Mouse (Mus musculus) layer of hippocampus, adult 9-10 months (tissue): ENCODE results near the gene Loxl4.
A peak's percentile ranks its signal among the peaks of the same experiment; 100 is the strongest.

ENCODE experiments used
- DNase-seq: peaks from one replicate; pipeline ENCODE4 v3.0.0; 2022; ENCODE audit warnings: low spot score

Gene Loxl4

DNA sequence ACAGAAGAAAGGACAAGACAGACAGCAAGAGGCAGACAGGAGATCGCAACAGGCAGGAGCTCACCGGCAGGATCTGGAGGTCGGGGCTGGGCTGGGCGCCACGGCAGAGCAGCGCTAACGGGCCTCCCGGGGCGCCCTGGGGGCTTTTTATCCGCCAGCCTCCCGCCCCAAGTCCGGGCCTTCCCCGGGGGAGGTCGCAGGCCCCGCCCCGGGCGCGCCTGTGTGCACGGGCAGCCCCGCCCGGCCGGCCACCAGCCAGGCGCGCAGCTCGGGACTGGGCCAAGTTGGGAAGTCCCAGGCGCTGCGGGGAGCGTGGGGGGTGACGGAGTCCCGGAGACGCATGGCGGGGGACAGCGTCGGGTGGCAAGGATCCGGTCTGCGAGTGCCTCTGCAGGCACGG, at the start of gene Loxl4:
TSS of gene Loxl4 (minus strand) at position 160 of the 400 bp plus-strand sequence.
- no peak for DNase-seq

- DNase-seq: no peak
Observed at GRCm38 (mm10) chr19:42661430-42662164, 49.0 kb upstream of the Loxl4 start.

DNA sequence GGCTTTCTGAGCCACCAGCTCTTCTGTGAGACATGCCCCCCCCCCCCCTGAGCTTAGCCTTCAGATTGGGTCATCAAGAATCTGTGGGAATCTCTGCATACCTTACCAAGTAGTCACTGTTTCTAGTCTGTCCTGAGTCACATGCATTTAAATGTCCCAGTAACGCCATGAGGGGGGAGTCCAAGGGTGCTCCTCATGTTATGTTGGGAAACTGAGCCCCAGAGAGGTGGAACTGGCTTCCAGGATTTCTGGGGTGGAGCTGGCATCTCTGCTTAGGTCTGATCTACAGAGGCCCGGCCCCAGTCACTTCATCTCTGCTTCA, 47.6 kb upstream of the Loxl4 start:
- DNase-seq: no peak

DNA sequence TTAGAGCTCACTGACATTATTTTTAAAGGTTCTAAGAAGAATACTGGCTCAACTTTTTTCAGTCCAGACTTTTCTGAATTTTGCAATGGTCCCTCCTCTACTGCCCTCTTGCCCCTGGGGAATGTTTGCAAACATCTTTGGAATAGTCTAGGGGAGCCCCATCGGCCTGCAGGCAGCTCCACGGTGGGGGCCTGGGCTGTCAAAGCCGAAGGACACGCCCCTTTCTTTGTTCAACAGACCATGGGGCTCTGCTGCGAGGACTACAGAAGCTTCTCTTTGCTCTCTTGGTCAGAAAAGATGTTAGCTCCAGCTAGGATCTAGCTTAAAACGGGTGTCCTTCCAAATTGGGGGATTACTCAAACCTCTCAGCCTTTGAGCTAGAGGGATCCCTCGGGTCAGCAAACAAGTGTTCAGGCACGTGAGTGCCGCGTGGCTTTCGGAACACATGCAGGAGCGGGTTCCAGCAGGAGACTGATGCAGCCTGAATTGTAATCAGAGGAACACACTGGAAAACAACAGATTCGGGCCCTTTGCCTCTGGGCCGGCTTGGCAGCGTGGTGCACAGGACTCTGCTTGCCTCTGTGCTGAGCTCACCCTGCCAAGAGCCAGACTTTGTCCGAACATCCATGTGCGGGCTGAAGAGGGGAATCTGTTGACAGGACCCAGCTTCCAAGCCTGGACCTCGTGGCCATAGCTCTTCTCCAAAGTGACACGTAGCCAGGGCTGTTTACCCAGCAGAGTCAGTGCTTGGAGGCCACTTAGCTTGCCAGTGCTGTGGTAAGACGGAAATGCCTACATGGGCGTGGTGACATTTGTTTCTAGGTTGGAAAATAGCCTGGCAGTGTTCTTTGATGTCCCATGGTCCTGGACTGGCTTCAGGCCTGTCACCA, 47.0 kb upstream of the Loxl4 start:
- no peak for DNase-seq

GRCm38 (mm10) chr19:42658435-42659135, 46.0 kb upstream of the Loxl4 start:
- no peak for DNase-seq

- DNase-seq: peak; percentile 44
Observed at GRCm38 (mm10) chr19:42657769-42658168, 45.2 kb upstream of the Loxl4 start.

DNA sequence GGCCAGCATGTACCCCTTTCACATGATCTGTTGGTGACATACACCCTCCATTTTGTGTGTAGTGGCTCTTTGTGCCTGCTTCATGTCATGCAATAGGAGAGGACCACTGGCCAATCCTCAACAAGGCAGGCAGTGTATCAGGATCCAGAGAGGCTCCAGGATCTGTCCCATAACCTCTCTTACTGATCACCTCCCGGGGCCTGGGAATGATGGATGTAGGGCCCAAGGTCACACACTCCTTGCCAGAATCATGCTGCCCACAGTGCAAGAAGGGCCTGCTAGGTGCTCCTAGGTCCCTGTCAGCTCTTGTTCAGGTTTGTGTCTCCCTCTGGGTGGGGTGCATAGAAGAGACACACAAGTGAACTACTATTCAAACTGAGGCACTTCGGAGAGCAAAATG, 44.7 kb upstream of the Loxl4 start:
- DNase-seq: no peak

- DNase-seq: peak; percentile 18
Observed at GRCm38 (mm10) chr19:42655006-42655405, 42.4 kb upstream of the Loxl4 start.

- DNase-seq: no peak
Observed at GRCm38 (mm10) chr19:42653091-42653490, 40.5 kb upstream of the Loxl4 start.

DNA sequence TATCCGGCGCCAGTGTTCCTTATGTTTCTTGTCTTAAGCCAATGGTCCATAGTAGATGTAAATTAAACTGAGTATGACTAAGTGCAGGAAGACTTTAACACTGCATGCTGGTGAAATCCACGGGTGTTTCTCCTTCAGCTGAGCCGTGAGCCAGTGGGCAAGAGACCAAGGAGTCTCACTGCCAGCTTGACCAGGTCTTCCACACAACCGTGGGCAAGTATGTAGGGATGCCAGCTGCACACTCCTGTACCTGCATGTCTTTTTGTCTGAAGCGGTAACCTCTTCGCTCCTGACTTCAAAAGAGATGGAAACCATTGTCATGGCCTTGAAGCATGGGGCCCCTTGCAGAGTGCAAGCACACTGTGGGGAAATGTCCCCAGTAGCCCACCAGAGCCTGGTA, 39.8 kb upstream of the Loxl4 start:
- no peak for DNase-seq

DNA sequence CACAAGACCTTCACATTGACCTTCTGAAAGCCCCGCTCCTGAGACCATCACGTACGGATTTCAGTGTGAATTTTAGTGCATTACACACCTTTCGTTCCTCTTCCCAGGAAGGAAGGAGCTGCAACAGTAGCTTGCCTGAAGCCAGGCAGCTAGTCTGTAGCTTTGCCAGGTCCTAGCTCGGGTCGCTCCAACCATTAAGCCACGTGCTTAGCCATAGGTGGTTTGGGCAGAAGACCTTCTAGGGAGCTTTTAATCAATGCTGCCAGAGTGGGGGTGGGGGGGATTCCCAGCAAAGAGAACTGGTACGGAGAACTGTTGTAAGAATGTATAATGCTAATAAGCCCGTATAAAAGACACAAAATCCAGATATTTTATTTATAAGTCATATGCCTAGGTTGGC, 27.6 kb upstream of the Loxl4 start:
- no peak for DNase-seq

- DNase-seq: no peak
Observed at GRCm38 (mm10) chr19:42639544-42639943, 26.9 kb upstream of the Loxl4 start.

GRCm38 (mm10) chr19:42638604-42639481, 26.2 kb upstream of the Loxl4 start:
- no peak for DNase-seq

- DNase-seq: no peak
Observed at GRCm38 (mm10) chr19:42636631-42637030, 24.0 kb upstream of the Loxl4 start.

DNA sequence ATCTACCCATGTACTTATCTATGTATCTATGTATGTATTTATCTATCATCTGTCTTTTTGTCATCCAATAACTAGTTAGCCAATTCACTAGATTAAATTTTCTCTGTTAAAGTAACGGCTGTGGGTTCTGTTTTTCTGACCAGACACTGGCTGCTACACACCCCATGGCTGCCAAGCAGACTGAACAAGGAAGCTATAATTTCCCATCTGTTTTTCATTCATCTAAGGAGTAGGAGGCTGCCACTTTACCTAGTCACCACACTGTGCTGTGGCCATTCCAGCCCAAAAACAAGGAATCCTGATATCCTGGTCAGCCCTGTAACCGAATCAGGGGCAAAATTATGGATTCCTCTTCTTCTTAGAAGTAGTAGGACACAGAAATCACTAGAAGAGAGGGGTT, 21.0 kb upstream of the Loxl4 start:
- DNase-seq: no peak

GRCm38 (mm10) chr19:42632301-42632700, 19.7 kb upstream of the Loxl4 start:
- DNase-seq: no peak

DNA sequence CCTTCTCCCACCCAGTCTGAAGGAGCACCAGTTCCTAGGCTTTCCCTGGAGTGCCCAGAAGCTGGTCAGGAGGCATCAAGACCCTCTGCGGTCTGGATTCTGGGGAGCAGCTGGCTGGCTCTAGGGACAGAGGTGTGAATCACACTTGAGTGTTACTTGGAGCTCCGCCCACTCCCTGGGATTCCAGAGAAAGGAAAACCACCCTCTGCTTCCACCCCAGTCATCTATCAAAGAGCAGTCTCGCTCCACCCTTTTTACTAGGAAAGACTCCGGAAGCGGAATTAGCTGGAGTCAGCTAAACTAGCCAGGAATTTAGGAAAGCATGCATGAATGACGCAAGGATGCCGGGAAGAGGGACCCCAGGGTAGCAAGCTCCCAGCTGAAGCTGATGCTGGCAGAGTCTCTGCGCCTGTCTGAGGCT, 18.9 kb upstream of the Loxl4 start:
- DNase-seq: no peak

DNA sequence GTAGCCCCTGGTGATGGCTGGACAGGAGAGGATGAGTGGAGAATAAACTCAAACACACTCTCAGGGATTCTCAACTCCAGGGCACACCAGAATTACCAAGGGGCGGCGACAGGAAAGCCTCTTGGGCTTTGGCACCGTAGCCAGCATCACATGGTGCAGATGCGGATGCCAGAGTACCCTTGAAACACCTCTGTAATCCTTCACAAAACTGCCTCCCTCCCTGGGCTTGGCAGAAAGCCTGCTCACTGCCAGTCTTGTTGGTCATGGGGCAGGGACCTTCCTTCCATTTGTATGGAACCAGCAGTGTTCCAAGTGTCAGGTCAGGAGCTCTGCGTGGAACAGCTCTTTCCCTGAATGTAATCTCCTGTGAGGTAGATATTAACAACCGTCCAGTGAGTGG, 15.5 kb upstream of the Loxl4 start:
- DNase-seq: no peak

DNA sequence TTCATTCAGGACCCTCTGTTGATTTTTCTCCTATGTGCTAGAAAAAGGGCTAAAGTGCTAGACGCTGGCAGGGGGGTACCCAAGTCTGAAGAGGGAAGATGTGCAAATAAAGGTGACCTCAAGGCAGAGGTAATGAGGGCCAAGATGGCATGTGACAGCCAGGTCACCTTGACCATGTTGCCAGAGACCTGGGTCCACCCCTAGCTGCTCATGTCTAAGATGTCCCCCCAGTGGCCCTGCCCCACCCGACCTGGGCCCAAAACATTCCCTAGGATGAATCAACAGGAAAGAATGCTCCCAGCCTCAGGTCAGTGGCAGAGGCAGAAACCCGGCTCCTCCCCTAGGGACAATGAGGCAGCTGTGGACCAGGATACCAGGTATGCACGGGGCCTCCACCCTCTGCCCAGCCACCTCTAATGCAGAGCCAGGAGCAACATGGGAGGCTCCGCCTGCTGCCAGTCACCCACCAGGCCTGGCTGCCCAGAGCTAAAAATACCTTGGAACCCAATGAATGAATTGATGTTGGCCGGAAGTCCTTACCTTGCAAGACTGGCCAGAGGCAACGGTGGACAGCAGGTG, 1.1 kb upstream of the Loxl4 start:
- DNase-seq: no peak

DNA sequence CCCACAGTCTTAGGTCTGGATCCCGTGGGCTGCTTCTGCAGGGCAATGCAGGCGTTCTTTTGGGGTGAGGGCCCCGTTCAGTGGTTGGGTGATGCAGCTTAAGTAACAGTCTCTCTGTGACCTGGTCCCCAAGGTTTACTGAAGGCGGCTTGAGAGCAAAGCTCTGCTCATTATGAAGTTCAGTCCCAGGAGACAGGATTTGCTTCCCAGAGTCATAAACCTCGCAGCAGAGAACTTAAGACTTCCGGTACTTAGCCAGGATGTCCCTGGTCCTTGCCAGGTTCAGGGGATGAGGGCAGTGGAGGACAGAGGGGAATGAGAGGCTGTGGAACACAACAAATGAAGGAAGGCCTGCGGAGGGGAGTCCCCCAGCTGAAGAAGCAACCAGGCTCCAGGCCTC, 503 bp upstream of the Loxl4 start:
- no peak for DNase-seq

- no peak for DNase-seq
Observed at GRCm38 (mm10) chr19:42611746-42612145, 867 bp downstream of the Loxl4 start.

DNA sequence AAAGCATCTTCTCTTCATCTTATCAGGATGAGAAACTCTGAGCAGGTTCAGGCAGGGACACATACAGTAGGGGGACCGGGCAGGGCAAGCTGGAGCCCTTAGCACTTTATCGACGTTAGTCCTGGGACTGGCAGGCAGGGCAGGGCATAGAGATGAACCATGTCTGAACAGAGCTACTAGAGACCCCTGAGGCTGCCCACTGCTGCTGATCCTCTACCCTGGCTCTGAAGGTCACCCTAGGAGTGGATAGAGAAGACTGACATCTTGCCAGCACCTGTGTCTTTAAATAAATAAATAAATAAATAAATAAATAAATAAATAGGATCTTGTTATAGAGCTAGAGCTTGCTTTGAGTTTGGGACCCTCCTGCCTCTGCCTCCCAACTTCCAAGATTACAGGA, 2.9 kb downstream of the Loxl4 start:
- no peak for DNase-seq
